Mouse (Mus musculus): ENCODE measurements around the gene Grik3. TPM values are rescaled to one million over a fixed set of nuclear protein-coding genes. Genes with fewer than 3 reads are reported as not detected.

Grik3 gene
- polyA plus RNA-seq (2015; fragmentation: Nextera tagmentation; extraction: Ambion mirVana): not detected in 2 replicates

- Histone ChIP-seq H3K9ac (no peak within 1 kb of the TSS), H3K4me3 (replicated peaks) (no peak within 1 kb of the TSS), H3K27me3 (peaks cover 100% of the 10 kb centered on the region), H3K36me3 (replicated peaks) (no peaks in the 10 kb centered on the region), H3K4me1 (replicated peaks) (no peaks in the 10 kb centered on the region), H3K4me2 (no peak within 1 kb of the TSS), H3K27ac (replicated peaks) (no peak within 1 kb of the TSS), H3K9me3 (replicated peaks) (no peaks in the 10 kb centered on the region)
- ATAC-seq (ENCODE audit: insufficient read depth): no peak
- 2% methylated on average over 63 of the region's 77 CpGs for WGBS (ENCODE audit: insufficient replicate concordance)
Measured at GRCm38 (mm10) chr4:125490661-125491504, at the start of gene Grik3. Gene Grik3, plus strand, starts transcription at chr4:125490700.

GRCm38 (mm10) chr4:125441821-125442220, 48.7 kb upstream of the Grik3 start:
- H3K4me2 ChIP-seq: no peak overlapping the region
- H3K4me3 ChIP-seq (replicated peaks): no peak overlapping the region
- no peaks in the 10 kb centered on the region for H3K27me3 ChIP-seq
- H3K9me3 ChIP-seq (replicated peaks): no peaks in the 10 kb centered on the region
- H3K36me3 ChIP-seq (replicated peaks): no peaks in the 10 kb centered on the region
- ATAC-seq (ENCODE audit: insufficient read depth): no peak
- no peak overlapping the region for H3K9ac ChIP-seq
- no peak overlapping the region for H3K27ac ChIP-seq (replicated peaks)
- H3K4me1 ChIP-seq (replicated peaks): no peaks in the 10 kb centered on the region
- WGBS (ENCODE audit: insufficient replicate concordance): 57% methylated on average over 4 of the region's 4 CpGs

- no peak overlapping the region for H3K9ac ChIP-seq
- H3K9me3 ChIP-seq (replicated peaks): no peaks in the 10 kb centered on the region
- H3K36me3 ChIP-seq (replicated peaks): no peaks in the 10 kb centered on the region
- no peak overlapping the region for H3K4me2 ChIP-seq
- ATAC-seq (ENCODE audit: insufficient read depth): no peak
- no peaks in the 10 kb centered on the region for H3K4me1 ChIP-seq (replicated peaks)
- H3K27me3 ChIP-seq: no peaks in the 10 kb centered on the region
- H3K27ac ChIP-seq (replicated peaks): no peak overlapping the region
- no peak overlapping the region for H3K4me3 ChIP-seq (replicated peaks)
- 73% methylated on average over 7 of the region's 7 CpGs for WGBS (ENCODE audit: insufficient replicate concordance)
Measured at GRCm38 (mm10) chr4:125444366-125444765, 46.1 kb upstream of the Grik3 start.

- Histone ChIP-seq H3K27ac (replicated peaks) (no peak overlapping the region), H3K4me1 (replicated peaks) (no peaks in the 10 kb centered on the region), H3K36me3 (replicated peaks) (no peaks in the 10 kb centered on the region), H3K9ac (no peak overlapping the region), H3K9me3 (replicated peaks) (no peaks in the 10 kb centered on the region), H3K4me2 (no peak overlapping the region), H3K27me3 (peaks cover 5% of the 10 kb centered on the region; the same call in 1 of the 2 replicates), H3K4me3 (replicated peaks) (no peak overlapping the region)
- no peak for ATAC-seq (ENCODE audit: insufficient read depth)
- WGBS (ENCODE audit: insufficient replicate concordance): 60% methylated on average over 7 of the region's 7 CpGs
Measured at GRCm38 (mm10) chr4:125450602-125451321, 39.7 kb upstream of the Grik3 start.

- 21% methylated on average over 6 of the region's 6 CpGs for WGBS (ENCODE audit: insufficient replicate concordance)
- no peak overlapping the region for H3K27ac ChIP-seq (replicated peaks)
- no peaks in the 10 kb centered on the region for H3K9me3 ChIP-seq (replicated peaks)
- H3K4me2 ChIP-seq: no peak overlapping the region
- ATAC-seq (ENCODE audit: insufficient read depth): no peak
- no peak overlapping the region for H3K9ac ChIP-seq
- no peak overlapping the region for H3K4me3 ChIP-seq (replicated peaks)
- H3K4me1 ChIP-seq (replicated peaks): no peaks in the 10 kb centered on the region
- peaks cover 5% of the 10 kb centered on the region; the same call in 1 of the 2 replicates for H3K27me3 ChIP-seq
- H3K36me3 ChIP-seq (replicated peaks): no peaks in the 10 kb centered on the region
Measured at GRCm38 (mm10) chr4:125451821-125452220, 38.7 kb upstream of the Grik3 start.

- H3K36me3 ChIP-seq (replicated peaks): no peaks in the 10 kb centered on the region
- no peaks in the 10 kb centered on the region for H3K9me3 ChIP-seq (replicated peaks)
- ATAC-seq (ENCODE audit: insufficient read depth): no peak
- no peak overlapping the region for H3K4me2 ChIP-seq
- H3K4me3 ChIP-seq (replicated peaks): no peak overlapping the region
- H3K4me1 ChIP-seq (replicated peaks): no peaks in the 10 kb centered on the region
- 48% methylated on average over 5 of the region's 5 CpGs for WGBS (ENCODE audit: insufficient replicate concordance)
- no peak overlapping the region for H3K27ac ChIP-seq (replicated peaks)
- H3K9ac ChIP-seq: no peak overlapping the region
- H3K27me3 ChIP-seq: peaks cover 5% of the 10 kb centered on the region; the same call in 1 of the 2 replicates
Measured at GRCm38 (mm10) chr4:125456506-125456905, 34.0 kb upstream of the Grik3 start.

GRCm38 (mm10) chr4:125457152-125458093, 33.1 kb upstream of the Grik3 start:
- 14% methylated on average over 11 of the region's 11 CpGs for WGBS (ENCODE audit: insufficient replicate concordance)
- Histone ChIP-seq H3K27me3 (no peaks in the 10 kb centered on the region), H3K4me2 (no peak overlapping the region), H3K9ac (no peak overlapping the region), H3K27ac (replicated peaks) (no peak overlapping the region), H3K4me1 (replicated peaks) (no peaks in the 10 kb centered on the region), H3K9me3 (replicated peaks) (no peaks in the 10 kb centered on the region), H3K4me3 (replicated peaks) (no peak overlapping the region), H3K36me3 (replicated peaks) (no peaks in the 10 kb centered on the region)
- no peak for ATAC-seq (ENCODE audit: insufficient read depth)

- H3K4me3 ChIP-seq (replicated peaks): no peak overlapping the region
- no peaks in the 10 kb centered on the region for H3K9me3 ChIP-seq (replicated peaks)
- no peaks in the 10 kb centered on the region for H3K27me3 ChIP-seq
- no peak overlapping the region for H3K27ac ChIP-seq (replicated peaks)
- ATAC-seq (ENCODE audit: insufficient read depth): no peak
- WGBS (ENCODE audit: insufficient replicate concordance): 59% methylated on average over 9 of the region's 9 CpGs
- H3K4me1 ChIP-seq (replicated peaks): no peaks in the 10 kb centered on the region
- no peak overlapping the region for H3K9ac ChIP-seq
- no peak overlapping the region for H3K4me2 ChIP-seq
- no peaks in the 10 kb centered on the region for H3K36me3 ChIP-seq (replicated peaks)
Measured at GRCm38 (mm10) chr4:125459791-125460190, 30.7 kb upstream of the Grik3 start.

GRCm38 (mm10) chr4:125469711-125470372, 20.7 kb upstream of the Grik3 start:
- Histone ChIP-seq H3K27me3 (no peaks in the 10 kb centered on the region), H3K36me3 (replicated peaks) (no peaks in the 10 kb centered on the region), H3K4me2 (no peak overlapping the region), H3K27ac (replicated peaks) (no peak overlapping the region), H3K4me3 (replicated peaks) (no peak overlapping the region), H3K9ac (no peak overlapping the region), H3K4me1 (replicated peaks) (no peaks in the 10 kb centered on the region), H3K9me3 (replicated peaks) (no peaks in the 10 kb centered on the region)
- no peak for ATAC-seq (ENCODE audit: insufficient read depth)
- WGBS (ENCODE audit: insufficient replicate concordance): 39% methylated on average over 11 of the region's 11 CpGs

GRCm38 (mm10) chr4:125474903-125475302, 15.6 kb upstream of the Grik3 start:
- H3K9me3 ChIP-seq (replicated peaks): no peaks in the 10 kb centered on the region
- no peak for ATAC-seq (ENCODE audit: insufficient read depth)
- no peaks in the 10 kb centered on the region for H3K4me1 ChIP-seq (replicated peaks)
- H3K27me3 ChIP-seq: peaks cover 7% of the 10 kb centered on the region; the same call in 1 of the 2 replicates
- WGBS (ENCODE audit: insufficient replicate concordance): 45% methylated on average over 4 of the region's 4 CpGs
- H3K4me2 ChIP-seq: no peak overlapping the region
- no peak overlapping the region for H3K27ac ChIP-seq (replicated peaks)
- no peak overlapping the region for H3K4me3 ChIP-seq (replicated peaks)
- no peak overlapping the region for H3K9ac ChIP-seq
- H3K36me3 ChIP-seq (replicated peaks): no peaks in the 10 kb centered on the region
